Mouse (Mus musculus) CH12.LX (cell line): ENCODE results near the gene Rab4b. TPM values are rescaled to one million over a fixed set of nuclear protein-coding genes. Genes with fewer than 3 reads are reported as not detected.

Source experiments
- DNase-seq: peaks from one replicate; pipeline ENCODE4 v3.0.0-alpha.2; 2013; ENCODE audit errors: extremely low read depth
- H3K27ac ChIP-seq: 2 replicates; pipeline ENCODE4 v1.5.1; 2012; ENCODE audit warnings: low read depth, mild to moderate bottlenecking, control low read depth, moderate library complexity; ENCODE audit not compliant: insufficient read depth
- H3K27me3 ChIP-seq: replicated peaks from 2 replicates; pipeline ENCODE3; 2012; ENCODE audit warnings: inconsistent platforms
- H3K36me3 ChIP-seq, 2 experiments: replicated peaks in 1 of 2; 2 replicates each; pipeline versions ENCODE3 to v1.6.1; 2012; ENCODE audit warnings: inconsistent platforms in 1 of 2, low read length in 1 of 2, mild to moderate bottlenecking in 1 of 2, mixed read lengths in 1 of 2, moderate library complexity in 1 of 2; ENCODE audit not compliant: control insufficient read depth in 1 of 2, insufficient read depth in 1 of 2
- H3K4me1 ChIP-seq, 2 experiments: 2 replicates each; pipeline ENCODE4 v1.6.1; 2012; ENCODE audit warnings: inconsistent platforms in 1 of 2, moderate library complexity in 1 of 2; ENCODE audit not compliant: insufficient read depth in 2 of 2, control insufficient read depth in 1 of 2
- H3K4me2 ChIP-seq: 2 replicates; pipeline ENCODE4 v1.6.1; 2012; ENCODE audit warnings: low read depth, mild to moderate bottlenecking, control low read depth; ENCODE audit not compliant: poor library complexity, insufficient read depth, severe bottlenecking
- H3K4me3 ChIP-seq, 3 experiments: fragments of 150-350 bp in 1 of 3; sonication (generic) in 1 of 3; replicated peaks in 1 of 3; 2 replicates each; pipeline versions ENCODE3 to v1.5.1; 2011 to 2012; ENCODE audit warnings: low read depth in 2 of 3, low read length in 2 of 3, mild to moderate bottlenecking in 2 of 3, moderate library complexity in 2 of 3, control low read depth in 1 of 3, improper control_type of control experiment in 1 of 3, inconsistent platforms in 1 of 3, mixed read lengths in 1 of 3; ENCODE audit not compliant: poor library complexity in 1 of 3
- H3K79me2 ChIP-seq: replicated peaks from 2 replicates; pipeline ENCODE4 v1.6.1; 2012; ENCODE audit warnings: mild to moderate bottlenecking, moderate library complexity; ENCODE audit not compliant: control insufficient read depth, poor library complexity, insufficient read depth, severe bottlenecking; ENCODE audit errors: extremely low read depth
- H3K9ac ChIP-seq: 2 replicates; pipeline ENCODE4 v1.6.1; 2012; ENCODE audit warnings: low read depth, mild to moderate bottlenecking, control low read depth, moderate library complexity; ENCODE audit not compliant: insufficient read depth
- H3K9me3 ChIP-seq: replicated peaks from 2 replicates; pipeline ENCODE3; 2012; ENCODE audit warnings: low read length, inconsistent platforms, mixed read lengths
- CHD1 ChIP-seq: IDR thresholded peaks from 2 replicates; pipeline ENCODE4 v1.6.1; 2012; ENCODE audit warnings: low read depth, low read length, improper control_type of control experiment, inconsistent platforms
- CHD2 ChIP-seq: IDR thresholded peaks from 2 replicates; pipeline ENCODE4 v1.6.1; 2011; ENCODE audit warnings: low read length, improper control_type of control experiment
- E2F4 ChIP-seq: IDR thresholded peaks from 2 replicates; pipeline ENCODE4 v1.6.1; 2011; ENCODE audit warnings: low read depth, low read length, improper control_type of control experiment; ENCODE audit not compliant: insufficient replicate concordance
- GABPA ChIP-seq: IDR thresholded peaks from 2 replicates; pipeline ENCODE4 v1.6.1; 2012; ENCODE audit warnings: low read depth, low read length, improper control_type of control experiment, inconsistent platforms; ENCODE audit not compliant: insufficient replicate concordance
- HCFC1 ChIP-seq: IDR thresholded peaks from 2 replicates; pipeline ENCODE4 v1.6.1; 2012; ENCODE audit warnings: low read depth, mild to moderate bottlenecking, inconsistent platforms, low read length, improper control_type of control experiment
- IRF4 ChIP-seq: IDR thresholded peaks from 2 replicates; pipeline ENCODE4 v1.6.1; 2014; ENCODE audit warnings: low read depth, mild to moderate bottlenecking, inconsistent platforms, low read length, improper control_type of control experiment
- JUN ChIP-seq: IDR thresholded peaks from 2 replicates; pipeline ENCODE4 v1.6.1; 2011; ENCODE audit warnings: low read depth, mild to moderate bottlenecking, low read length, improper control_type of control experiment, moderate library complexity; ENCODE audit not compliant: insufficient read depth
- KAT2A ChIP-seq: IDR thresholded peaks from 2 replicates; pipeline ENCODE4 v1.6.1; 2012; ENCODE audit warnings: low read length, improper control_type of control experiment, inconsistent platforms; ENCODE audit not compliant: insufficient replicate concordance
- MAX ChIP-seq: IDR thresholded peaks from 2 replicates; pipeline ENCODE4 v1.6.1; 2011; ENCODE audit warnings: low read length, improper control_type of control experiment
- MAZ ChIP-seq: IDR thresholded peaks from 2 replicates; pipeline ENCODE4 v1.6.1; 2012; ENCODE audit warnings: low read depth, mild to moderate bottlenecking, inconsistent platforms, low read length, improper control_type of control experiment, moderate library complexity
- MEF2A ChIP-seq: IDR thresholded peaks from 2 replicates; pipeline ENCODE4 v1.6.1; 2014; ENCODE audit warnings: low read depth, mild to moderate bottlenecking, inconsistent platforms, low read length, improper control_type of control experiment, borderline replicate concordance
- MXI1 ChIP-seq: IDR thresholded peaks from 2 replicates; pipeline ENCODE4 v1.6.1; 2011; ENCODE audit warnings: mild to moderate bottlenecking, low read depth, low read length, improper control_type of control experiment
- MYC ChIP-seq: IDR thresholded peaks from 2 replicates; pipeline ENCODE4 v1.6.1; 2011; ENCODE audit warnings: low read depth, mild to moderate bottlenecking, improper control_type of control experiment, low read length
- NELFE ChIP-seq: IDR thresholded peaks from 2 replicates; pipeline ENCODE4 v1.6.1; 2011; ENCODE audit warnings: low read depth, low read length, improper control_type of control experiment
- NRF1 ChIP-seq: IDR thresholded peaks from 2 replicates; pipeline ENCODE4 v1.6.1; 2014; ENCODE audit warnings: low read depth, mild to moderate bottlenecking, inconsistent platforms, low read length, improper control_type of control experiment, moderate library complexity
- POLR2A ChIP-seq: IDR thresholded peaks from 2 replicates; pipeline ENCODE4 v1.6.1; 2011; ENCODE audit warnings: low read depth, mild to moderate bottlenecking, improper control_type of control experiment, low read length
- POLR2AphosphoS2 ChIP-seq: IDR thresholded peaks from 2 replicates; pipeline ENCODE4 v1.6.1; 2011; ENCODE audit warnings: low read depth, low read length, improper control_type of control experiment
- RAD21 ChIP-seq: IDR thresholded peaks from 2 replicates; pipeline ENCODE4 v1.6.1; 2011; ENCODE audit warnings: low read depth, mild to moderate bottlenecking, low read length, improper control_type of control experiment, moderate library complexity
- RCOR1 ChIP-seq: conservative IDR thresholded peaks from 2 replicates; pipeline ENCODE4 v1.6.1; 2012; ENCODE audit warnings: low read depth, mild to moderate bottlenecking, inconsistent platforms, low read length, improper control_type of control experiment
- SIN3A ChIP-seq: IDR thresholded peaks from 2 replicates; pipeline ENCODE4 v1.6.1; 2012; ENCODE audit warnings: low read length, improper control_type of control experiment, inconsistent platforms
- SMC3 ChIP-seq: IDR thresholded peaks from 2 replicates; pipeline ENCODE4 v1.6.1; 2011; ENCODE audit warnings: low read depth, low read length, improper control_type of control experiment
- TCF12 ChIP-seq: IDR thresholded peaks from 2 replicates; pipeline ENCODE4 v1.6.1; 2014; ENCODE audit warnings: low read depth, mild to moderate bottlenecking, inconsistent platforms, low read length, improper control_type of control experiment
- UBTF ChIP-seq: IDR thresholded peaks from 2 replicates; pipeline ENCODE4 v1.6.1; 2012; ENCODE audit warnings: low read depth, mild to moderate bottlenecking, inconsistent platforms, low read length, improper control_type of control experiment, moderate library complexity
- USF1 ChIP-seq: IDR thresholded peaks from 2 replicates; pipeline ENCODE4 v1.6.1; 2014; ENCODE audit warnings: low read depth, mild to moderate bottlenecking, inconsistent platforms, low read length, improper control_type of control experiment
- USF2 ChIP-seq: conservative IDR thresholded peaks from 2 replicates; pipeline ENCODE4 v1.6.1; 2011; ENCODE audit warnings: low read depth, low read length, improper control_type of control experiment
- ZC3H11A ChIP-seq: IDR thresholded peaks from 2 replicates; pipeline ENCODE4 v1.6.1; 2012; ENCODE audit warnings: low read depth, mild to moderate bottlenecking, inconsistent platforms, low read length, improper control_type of control experiment
- ZMIZ1 ChIP-seq: IDR thresholded peaks from 2 replicates; pipeline ENCODE4 v1.6.1; 2012; ENCODE audit warnings: low read depth, mild to moderate bottlenecking, inconsistent platforms, low read length, improper control_type of control experiment
- ZNF384 ChIP-seq: IDR thresholded peaks from 2 replicates; pipeline ENCODE4 v1.6.1; 2012; ENCODE audit warnings: low read depth, low read length, improper control_type of control experiment, inconsistent platforms
- dilution Hi-C: fragments of 300-500 bp; cut with MboI; formaldehyde crosslinking; loops from 2 replicates; pipeline ENCODE4 v1.14.3; 2020; ENCODE audit warnings: low sequenced_read_pairs; ENCODE audit not compliant: extremely low pct_unique_long_range_greater_than_20kb, extremely low pct_ligation_motif_present
- in situ Hi-C: fragments of 300-500 bp; cut with MboI; formaldehyde crosslinking; loops from 3 replicates; pipeline ENCODE4 v1.14.3; 2019; ENCODE audit warnings: low sequenced_read_pairs, low pct_ligation_motif_present, low pct_unique_long_range_greater_than_20kb, mixed read lengths
- polyA plus RNA-seq: library from polyadenylated mRNA; unstranded; fragments of >175 nt; gene quantifications from 2 replicates; pipeline ENCODE4 v1.2.1, GENCODE M21; 2012; ENCODE audit warnings: low read depth; ENCODE audit not compliant: insufficient read length
- total RNA-seq, 2 experiments: library from RNA; depleted of rRNA; stranded (reverse); fragments of 300-350 nt in 1 of 2; fragments of >200 nt in 1 of 2; gene quantifications; 2 replicates each; pipeline ENCODE4 v1.2.3; 2012 to 2014

Gene Rab4b
- total and polyA plus RNA-seq, 3 experiments: 26.2 to 85.5 (median 39.4) TPM

- TF ChIP-seq MXI1 (0 out of 2 replicates have a peak, but pooled peaks have one; percentile 34), UBTF (no peak; the same call in 1 of the 2 replicates), ZMIZ1 (0 out of 2 replicates have a peak, but pooled peaks have one; percentile 25), RCOR1 (0 out of 2 replicates have a peak, but pooled peaks have one; percentile 7)
- Histone ChIP-seq H3K4me3 (peak overlapping the region; percentile 86 to 98 (median 92)), H3K36me3 (peaks cover 15 to 59% of the 10 kb centered on the region in 2 experiments), H3K9ac (peak overlapping the region; percentile 90), H3K79me2 (peaks cover 48% of the 10 kb centered on the region), H3K27ac (peak overlapping the region; percentile 98), H3K4me2 (peak overlapping the region; percentile 77), H3K27me3 (no peaks in the 10 kb centered on the region), H3K9me3 (no peaks in the 10 kb centered on the region), H3K4me1 (peaks cover 43 to 63% of the 10 kb centered on the region in 2 experiments)
- dilution Hi-C loops: no loop called here
- in situ Hi-C loops: no loop called here
- no peak for DNase-seq
Observed at GRCm38 (mm10) chr7:27165007-27165655, 13.6 kb downstream of the Rab4b start.

GRCm38 (mm10) chr7:27164112-27164947 lies 14.4 kb downstream of the Rab4b start:
- DNase-seq: peak; percentile 86
- H3K9ac ChIP-seq: peak overlapping the region; percentile 90
- H3K36me3 ChIP-seq: peaks cover 21 to 62% of the 10 kb centered on the region in 2 experiments
- H3K9me3 ChIP-seq: no peaks in the 10 kb centered on the region
- dilution Hi-C loops: no loop called here
- peaks cover 48% of the 10 kb centered on the region for H3K79me2 ChIP-seq
- in situ Hi-C loops: loop anchor here (5.0 kb wide), 1 partner anchor 63 kb away; the partner anchor contains the start of gene Itpkc
- no peaks in the 10 kb centered on the region for H3K27me3 ChIP-seq
- peak overlapping the region; percentile 86 to 98 (median 92) for H3K4me3 ChIP-seq
- H3K27ac ChIP-seq: peak overlapping the region; percentile 98
- peaks cover 44 to 64% of the 10 kb centered on the region in 2 experiments for H3K4me1 ChIP-seq
- peak overlapping the region; percentile 77 for H3K4me2 ChIP-seq
- peak; percentile 85 for TF ChIP-seq MAX
- TF ChIP-seq UBTF: no peak
- TF ChIP-seq JUN: no peak
- no peak for TF ChIP-seq CHD2
- peak; percentile 91 for TF ChIP-seq SIN3A
- peak; percentile 86 for TF ChIP-seq MYC
- no peak for TF ChIP-seq MEF2A
- no peak for TF ChIP-seq GABPA
- TF ChIP-seq TCF12: no peak
- TF ChIP-seq CHD1: 0 out of 2 replicates have a peak, but pooled peaks have one; percentile 14
- TF ChIP-seq MXI1: peak; percentile 97
- peak; percentile 75 for TF ChIP-seq POLR2A
- no peak for TF ChIP-seq E2F4
- peak; percentile 78; the same call in 1 of the 2 replicates for TF ChIP-seq POLR2AphosphoS2
- no peak for TF ChIP-seq ZMIZ1
- TF ChIP-seq NRF1: no peak
- no peak for TF ChIP-seq ZNF384
- TF ChIP-seq IRF4: no peak
- TF ChIP-seq HCFC1: peak; percentile 75
- no peak for TF ChIP-seq KAT2A
- TF ChIP-seq RAD21: no peak
- TF ChIP-seq USF1: peak; percentile 70
- TF ChIP-seq ZC3H11A: no peak
- no peak; the same call in 1 of the 2 replicates for TF ChIP-seq SMC3
- no peak for TF ChIP-seq NELFE
- peak; percentile 52; the same call in 1 of the 2 replicates for TF ChIP-seq USF2
- no peak for TF ChIP-seq MAZ
